Mouse (Mus musculus): ENCODE results near the gene Vamp5.

Vamp5 gene

DNA sequence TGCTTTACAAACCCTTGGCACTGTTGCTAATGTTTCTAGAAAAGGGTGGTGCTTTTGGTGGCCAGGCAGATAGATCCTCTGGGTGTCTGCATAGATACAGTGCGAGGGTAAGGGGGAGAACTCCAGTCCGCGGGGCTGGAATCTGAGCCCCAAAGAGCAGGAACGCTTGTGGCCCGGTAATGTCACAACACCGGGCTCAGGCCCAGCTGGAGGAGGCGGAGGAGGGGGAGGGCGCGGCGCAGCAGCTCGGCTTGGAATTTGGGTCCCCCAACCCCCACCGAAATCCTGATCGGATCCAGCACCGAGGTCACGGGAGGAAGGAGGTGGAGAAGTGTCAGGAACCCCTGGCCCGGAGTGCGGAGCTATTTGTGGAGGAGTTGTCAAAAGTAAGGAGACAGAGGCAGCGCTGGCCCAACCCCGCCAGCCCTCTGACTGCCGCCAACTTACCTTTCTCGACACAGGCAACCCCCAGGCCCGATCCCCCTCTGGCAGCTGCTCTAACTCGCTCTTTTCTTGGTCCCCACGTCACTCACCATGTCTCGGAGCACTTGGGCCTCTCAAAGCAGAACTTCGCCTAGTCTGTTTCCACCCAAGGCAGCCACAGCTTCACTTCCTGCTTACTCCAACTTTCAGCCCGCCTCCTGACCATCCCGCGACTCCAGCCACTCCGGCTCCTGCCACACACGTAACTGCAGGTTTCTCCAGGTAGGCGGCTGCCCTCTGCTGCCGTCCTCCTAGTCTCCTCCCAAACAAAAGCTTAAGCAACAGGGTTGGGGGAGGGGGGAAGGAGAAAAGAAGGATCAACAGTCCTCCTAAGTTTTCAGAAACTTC is 9.9 kb upstream of the Vamp5 start, which contains the start of gene Vamp8:
Vamp8 (minus strand) TSS at position 763 of the 831 bp plus-strand sequence.
- in situ Hi-C loops (cut with MboI, MseI) = loop anchor here (10.0 kb wide), 1 partner anchor 585 kb away; no protein-coding TSS in a partner anchor

DNA sequence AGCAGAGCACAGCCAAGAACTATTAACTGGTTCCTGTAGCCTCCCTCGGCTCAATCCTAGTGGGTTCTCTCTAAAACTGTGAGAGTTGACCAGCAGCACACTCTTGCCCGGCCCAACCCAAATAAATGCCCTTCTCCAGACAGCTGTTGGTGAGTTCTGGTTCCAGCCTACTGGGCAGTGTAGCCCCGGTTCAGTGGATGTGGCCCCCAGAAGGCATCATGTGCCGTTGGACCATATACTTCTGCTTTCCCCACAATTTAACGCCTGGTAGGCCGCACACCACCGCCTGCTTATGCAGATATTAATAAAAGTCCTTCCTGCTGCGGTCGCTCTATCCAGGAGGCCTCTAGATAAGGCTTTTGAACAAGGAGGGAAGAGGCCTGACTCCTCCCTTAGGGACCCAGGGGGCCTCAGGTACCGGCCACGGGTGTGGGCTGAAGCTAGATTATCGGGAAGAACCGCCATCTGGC is 9.2 kb upstream of the Vamp5 start:
- in situ Hi-C loops (cut with MboI, MseI) = loop anchor here (10.0 kb wide), 1 partner anchor 585 kb away; no protein-coding TSS in a partner anchor

GRCm38 (mm10) chr6:72388791-72389329 is 8.6 kb upstream of the Vamp5 start:
- in situ Hi-C loops (cut with MboI, MseI) = loop anchor here (10.0 kb wide), 1 partner anchor 586 kb away; no protein-coding TSS in a partner anchor

GRCm38 (mm10) chr6:72388266-72388665 is 8.0 kb upstream of the Vamp5 start:
- in situ Hi-C loops (cut with MboI, MseI) = loop anchor here (10.0 kb wide), 1 partner anchor 587 kb away; no protein-coding TSS in a partner anchor

- in situ Hi-C loops (cut with MboI, MseI) = loop anchor here (10.0 kb wide), 1 partner anchor 587 kb away; no protein-coding TSS in a partner anchor
These were observed 7.5 kb upstream of the Vamp5 start for GRCm38 (mm10) chr6:72387816-72388215.

- in situ Hi-C loops (cut with MboI, MseI) = loop anchor here (10.0 kb wide), 1 partner anchor 588 kb away; no protein-coding TSS in a partner anchor
These were observed 6.3 kb upstream of the Vamp5 start for GRCm38 (mm10) chr6:72386561-72386960.

DNA sequence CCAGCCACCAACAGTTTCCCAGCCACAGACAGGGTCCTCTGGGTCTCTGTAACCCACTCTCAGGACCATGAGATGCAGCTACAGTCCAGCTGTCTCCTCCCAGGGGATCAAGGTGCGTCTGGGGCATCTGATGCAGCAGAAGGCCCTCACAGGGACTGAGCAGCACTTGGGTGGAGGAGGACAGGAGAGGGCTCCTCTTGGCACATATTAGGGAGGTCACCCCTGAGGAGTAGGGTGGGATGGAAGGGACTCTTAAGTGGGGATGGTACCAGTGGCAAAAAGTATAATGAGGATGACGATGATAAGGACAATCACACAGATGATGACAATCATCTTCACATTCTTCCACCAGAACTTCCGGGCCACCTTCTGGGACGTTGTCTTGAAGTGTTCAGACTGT is 5.0 kb upstream of the Vamp5 start:
- in situ Hi-C loops (cut with MboI, MseI) = loop anchor here (10.0 kb wide), 1 partner anchor 590 kb away; no protein-coding TSS in a partner anchor

DNA sequence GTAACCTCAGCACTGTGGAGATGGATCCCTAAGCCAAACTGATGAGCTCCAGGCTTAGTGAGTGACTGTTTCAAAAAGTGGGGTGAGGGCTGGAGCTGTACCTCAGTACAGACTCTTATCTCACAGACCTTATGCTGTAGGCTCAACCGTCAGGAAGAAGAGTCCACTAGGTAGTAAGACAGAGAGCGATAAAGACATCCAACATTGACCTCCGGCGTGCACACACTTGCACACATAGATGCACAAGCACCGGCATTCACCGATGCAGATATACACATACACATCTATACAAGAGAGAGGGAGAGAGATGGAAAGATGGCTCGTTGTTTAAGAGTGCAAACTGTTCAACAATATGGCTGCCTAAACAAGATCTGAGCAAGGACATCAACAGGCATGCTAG is 3.7 kb upstream of the Vamp5 start:
- in situ Hi-C loops (cut with MboI, MseI) = loop anchor here (5.0 to 10.0 kb wide), 2 partner anchors 37 to 591 kb away; partner anchors contain the start of genes 0610030E20Rik and Usp39

- in situ Hi-C loops (cut with MboI, MseI) = loop anchor here (5.0 to 10.0 kb wide), 2 partner anchors 36 to 592 kb away; partner anchors contain the start of genes 0610030E20Rik and Usp39
These were observed 3.0 kb upstream of the Vamp5 start for GRCm38 (mm10) chr6:72383142-72383820.

GRCm38 (mm10) chr6:72382494-72382893 is 2.2 kb upstream of the Vamp5 start:
- in situ Hi-C loops (cut with MboI, MseI) = loop anchor here (5.0 to 10.0 kb wide), 2 partner anchors 35 to 592 kb away; partner anchors contain the start of genes 0610030E20Rik and Usp39

- in situ Hi-C loops (cut with MboI, MseI) = loop anchor here (5.0 to 10.0 kb wide), 2 partner anchors 32 to 595 kb away; partner anchors contain the start of genes 0610030E20Rik and Usp39
These were observed 714 bp downstream of the Vamp5 start for GRCm38 (mm10) chr6:72379377-72380130.

- in situ Hi-C loops (cut with MboI, MseI) = no loop called here
These were observed 1.6 kb downstream of the Vamp5 start for GRCm38 (mm10) chr6:72378510-72379234.

- in situ Hi-C loops (cut with MboI, MseI) = no loop called here
These were observed 5.3 kb downstream of the Vamp5 start for GRCm38 (mm10) chr6:72374820-72375563.

DNA sequence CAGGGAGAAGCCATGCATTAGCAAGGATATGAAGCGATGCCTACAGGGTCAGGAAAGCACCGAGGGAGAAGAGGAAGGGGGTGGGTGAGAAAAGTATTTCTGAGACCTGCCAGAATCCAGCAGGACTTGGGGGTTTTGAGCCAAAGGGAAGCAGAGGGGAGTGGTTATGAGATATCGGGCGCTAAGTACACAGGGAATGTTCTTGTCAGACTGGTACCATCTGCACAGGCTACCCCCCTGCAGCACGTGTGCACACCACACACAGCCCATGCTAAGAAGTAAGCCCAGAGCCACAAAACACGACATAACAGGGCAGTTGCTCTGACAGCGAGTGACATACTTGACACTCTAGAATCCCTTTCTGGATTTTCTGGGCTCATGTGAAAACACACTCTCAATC is 6.1 kb downstream of the Vamp5 start:
- in situ Hi-C loops (cut with MboI, MseI) = no loop called here

DNA sequence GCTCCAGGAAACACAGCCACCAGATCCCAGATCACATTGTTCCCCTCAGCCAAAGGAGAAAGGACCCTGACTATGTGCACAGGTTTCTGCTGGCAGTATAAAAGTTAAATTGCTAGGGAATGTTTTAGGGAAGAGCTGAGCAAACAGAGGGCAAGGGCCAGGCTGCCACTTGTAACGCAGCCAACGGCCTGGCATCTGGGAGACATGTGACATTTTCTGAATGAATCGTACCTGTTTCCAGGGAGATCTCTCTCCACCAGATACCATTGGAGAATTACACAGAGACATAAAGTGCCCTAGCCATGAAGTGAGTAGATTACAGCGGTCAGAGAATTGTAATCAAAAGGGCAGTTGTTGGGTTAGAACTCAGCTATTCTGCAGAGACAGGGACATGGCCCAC is 7.1 kb downstream of the Vamp5 start:
- in situ Hi-C loops (cut with MboI, MseI) = no loop called here

DNA sequence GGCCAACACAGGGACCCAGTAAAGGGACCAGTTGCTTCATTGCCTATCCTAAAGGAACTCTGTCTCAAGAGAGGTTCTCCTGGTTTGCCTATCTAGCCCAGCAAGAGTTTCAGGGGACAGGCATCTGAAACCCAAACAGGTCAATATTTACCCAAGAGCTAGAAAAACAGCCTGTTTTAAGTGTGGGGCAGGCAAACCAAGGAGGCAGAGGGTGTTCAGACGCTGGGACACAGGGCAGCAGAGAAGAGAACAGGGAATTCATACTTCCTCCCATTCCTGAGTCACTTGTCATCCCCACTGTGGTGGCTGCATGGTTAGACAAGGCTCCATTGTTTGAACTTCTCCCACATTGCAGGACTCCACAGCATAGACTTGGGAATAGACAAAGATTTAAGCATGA is 8.7 kb downstream of the Vamp5 start:
- in situ Hi-C loops (cut with MboI, MseI) = no loop called here

GRCm38 (mm10) chr6:72371147-72371546 is 9.1 kb downstream of the Vamp5 start:
- in situ Hi-C loops (cut with MboI, MseI) = no loop called here

- in situ Hi-C loops (cut with MboI, MseI) = no loop called here
These were observed 10.2 kb downstream of the Vamp5 start for GRCm38 (mm10) chr6:72370091-72370490.

DNA sequence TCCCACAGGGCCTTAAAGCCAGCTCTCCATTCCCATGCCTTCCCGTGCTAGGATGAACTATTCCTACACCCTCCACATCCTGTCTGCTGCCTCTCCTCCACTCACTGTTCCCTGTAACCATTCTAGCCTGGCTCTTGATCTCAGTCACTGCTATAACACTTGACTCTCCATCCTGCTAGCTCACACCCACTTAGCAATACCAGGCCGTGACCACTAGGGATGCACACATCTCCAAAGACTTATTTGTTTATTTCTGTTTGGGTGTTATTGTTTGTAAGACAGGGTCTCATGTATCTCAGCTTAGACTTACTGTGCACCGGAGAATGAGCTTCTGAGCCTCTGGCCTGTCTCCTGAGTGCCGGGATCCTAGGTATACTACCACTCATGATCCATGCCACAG is 10.7 kb downstream of the Vamp5 start:
- in situ Hi-C loops (cut with MboI, MseI) = no loop called here
